30 mouse cellular contexts compared by ENCODE assay signal in genomic region chr14:60030666-60031065, GRCm38 (mm10).
"Had no signal": no experiment of that assay in that cellular context is flagged by ENCODE, and none has a peak within 500 bp of the region (broad histone marks: within the 10 kb centered on the region; RNA-seq: fewer than 3 reads in every experiment).

No protein-coding gene starts in this region.

- H3K4me1 ChIP-seq: liver, embryonic 12.5 days; liver, embryonic 13.5 days; liver, embryonic 15.5 days; megakaryocyte, embryonic 14.5 days; midbrain, embryonic 10.5 days; midbrain, embryonic 12.5 days; midbrain, embryonic 15.5 days; neural tube, embryonic 12.5 days had no signal

- H3K4me3 ChIP-seq: left cerebral cortex, adult 2 months; limb, embryonic 12.5 days; limb, embryonic 13.5 days; limb, embryonic 15.5 days; liver, embryonic 12.5 days; liver, embryonic 13.5 days; liver, embryonic 15.5 days; lung, embryonic 15.5 days; megakaryocyte, embryonic 14.5 days; midbrain, embryonic 10.5 days; midbrain, embryonic 12.5 days; midbrain, embryonic 13.5 days; midbrain, embryonic 15.5 days; myocyte; neural tube, embryonic 12.5 days had no signal

- ATAC-seq: liver, embryonic 12.5 days; liver, postnatal 0 days; lung, postnatal 0 days; midbrain, embryonic 13.5 days; midbrain, embryonic 15.5 days; midbrain, embryonic 16.5 days had no signal

- H3K36me3 ChIP-seq: limb, embryonic 12.5 days; limb, embryonic 13.5 days; limb, embryonic 15.5 days; liver, embryonic 12.5 days; liver, embryonic 13.5 days; liver, embryonic 15.5 days; lung, embryonic 15.5 days; midbrain, embryonic 10.5 days; neural tube, embryonic 12.5 days had no signal

- H3K9ac ChIP-seq: limb, embryonic 12.5 days; limb, embryonic 13.5 days; limb, embryonic 15.5 days; liver, embryonic 12.5 days; liver, embryonic 13.5 days; liver, embryonic 14.5 days; liver, embryonic 15.5 days; liver, postnatal 0 days; lung, embryonic 15.5 days; midbrain, embryonic 12.5 days; midbrain, embryonic 13.5 days; midbrain, embryonic 15.5 days; neural tube, embryonic 12.5 days had no signal

- H3K27ac ChIP-seq: left cerebral cortex, adult 2 months; limb, embryonic 12.5 days; limb, embryonic 13.5 days; limb, embryonic 15.5 days; liver, embryonic 12.5 days; liver, embryonic 13.5 days; liver, embryonic 14.5 days; liver, embryonic 15.5 days; lung, embryonic 15.5 days; macrophage; midbrain, embryonic 10.5 days; midbrain, embryonic 12.5 days; midbrain, embryonic 13.5 days; midbrain, embryonic 15.5 days; neural tube, embryonic 12.5 days had no signal

- H3K9me3 ChIP-seq: limb, embryonic 12.5 days; limb, embryonic 15.5 days; liver, embryonic 12.5 days; liver, embryonic 13.5 days; liver, embryonic 15.5 days; lung, embryonic 15.5 days; midbrain, embryonic 10.5 days; midbrain, embryonic 12.5 days; midbrain, embryonic 13.5 days; midbrain, embryonic 15.5 days; neural tube, embryonic 12.5 days had no signal

- H3K27me3 ChIP-seq: limb, embryonic 12.5 days; limb, embryonic 13.5 days; limb, embryonic 15.5 days; liver, embryonic 12.5 days; liver, embryonic 13.5 days; liver, embryonic 15.5 days; megakaryocyte, embryonic 14.5 days; midbrain, embryonic 12.5 days; midbrain, embryonic 13.5 days; midbrain, embryonic 15.5 days; neural tube, embryonic 12.5 days had no signal

- H3K4me2 ChIP-seq: limb, embryonic 12.5 days; limb, embryonic 13.5 days; limb, embryonic 15.5 days; liver, embryonic 11.5 days; liver, embryonic 12.5 days; liver, embryonic 13.5 days; liver, embryonic 15.5 days; lung, embryonic 15.5 days; midbrain, embryonic 11.5 days; midbrain, embryonic 12.5 days; midbrain, embryonic 13.5 days; midbrain, embryonic 15.5 days; neural tube, embryonic 12.5 days had no signal

- DNase-seq: left cerebral cortex, postnatal 4 days; liver; liver, embryonic 13.5 days; liver, postnatal 0 days; lung, adult 2 months; lung, postnatal 10 days; lung, postnatal 14 days; lung, postnatal 36 days; lung, postnatal 4 days; midbrain, embryonic 14.5 days had no signal
